Mouse (Mus musculus): Measurements from ENCODE around the gene Spin4. TPM values are rescaled to one million over a fixed set of nuclear protein-coding genes. Genes with fewer than 3 reads are reported as not detected.

The Spin4 gene
- 1 to 10 TPM; 5.0 to 5.4 TPM for total RNA-seq (2021)
- long read RNA-seq, experiment 1, full-length matches to known transcripts: 5 of 5 reads
- long read RNA-seq, experiment 1, partial matches to known transcripts: 0 of 5 reads
- long read RNA-seq, experiment 1, other reads (novel, unspliced or antisense): 0 of 5 reads
- long read RNA-seq, experiment 2, full-length matches to known transcripts: 7 of 7 reads
- long read RNA-seq, experiment 2, partial matches to known transcripts: 0 of 7 reads
- long read RNA-seq, experiment 2, other reads (novel, unspliced or antisense): 0 of 7 reads

- DNase-seq (ENCODE audit: low spot score in 2 of 2): peak; percentile 44 to 74
These were observed at the start of gene Spin4 for GRCm38 (mm10) chrX:95026361-95026892. Gene Spin4, minus strand, starts transcription at chrX:95026682.

DNA sequence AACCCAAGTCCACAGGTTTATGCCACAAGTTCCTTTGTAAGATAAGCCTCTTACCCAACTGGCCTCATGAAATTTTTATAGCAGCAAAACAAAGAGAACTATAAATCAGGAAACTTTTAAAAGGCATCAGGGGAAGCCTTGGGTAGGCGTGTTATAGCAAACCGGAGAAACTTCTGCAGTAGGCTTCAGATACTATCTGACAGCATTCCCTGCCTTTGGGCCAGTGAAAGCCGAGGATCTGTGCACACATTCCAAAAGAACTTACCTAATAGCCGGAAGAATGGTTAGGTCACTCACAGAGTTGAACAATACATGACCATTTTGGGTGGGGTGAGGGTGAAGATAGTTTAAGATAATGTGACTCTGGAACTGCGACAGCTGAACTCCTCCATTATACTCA, 1.4 kb upstream of the Spin4 start:
- DNase-seq (ENCODE audit: low spot score in 2 of 2): no peak

GRCm38 (mm10) chrX:95025779-95026360, 612 bp downstream of the Spin4 start:
- DNase-seq (ENCODE audit: low spot score in 2 of 2): no peak

GRCm38 (mm10) chrX:95012033-95012432, 14.4 kb downstream of the Spin4 start:
- no peak for DNase-seq (ENCODE audit: low spot score in 2 of 2)

- DNase-seq (ENCODE audit: low spot score in 2 of 2): no peak
These were observed 27.6 kb downstream of the Spin4 start for GRCm38 (mm10) chrX:94998845-94999244.

DNA sequence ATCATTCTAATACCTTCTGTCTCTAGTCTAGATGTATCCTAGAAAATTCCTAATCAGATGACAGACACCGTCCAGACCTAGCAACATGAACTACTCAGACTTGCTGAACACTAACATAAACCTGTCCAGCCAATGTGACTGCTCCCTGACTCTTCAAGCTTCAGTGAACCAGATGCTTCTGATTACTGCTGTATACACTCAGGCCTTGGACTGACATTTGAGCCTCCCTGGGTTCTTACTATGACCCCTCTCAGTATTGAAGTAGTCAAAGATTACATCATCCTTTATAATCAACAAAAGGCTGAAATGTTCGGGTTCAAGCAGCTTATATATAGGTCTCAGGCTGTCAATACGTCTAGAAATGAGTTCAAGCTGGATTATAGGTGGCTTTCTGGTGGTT, 32.4 kb downstream of the Spin4 start:
- DNase-seq (ENCODE audit: low spot score in 2 of 2): no peak

- no peak for DNase-seq (ENCODE audit: low spot score in 2 of 2)
These were observed 35.6 kb downstream of the Spin4 start for GRCm38 (mm10) chrX:94990903-94991302.

DNA sequence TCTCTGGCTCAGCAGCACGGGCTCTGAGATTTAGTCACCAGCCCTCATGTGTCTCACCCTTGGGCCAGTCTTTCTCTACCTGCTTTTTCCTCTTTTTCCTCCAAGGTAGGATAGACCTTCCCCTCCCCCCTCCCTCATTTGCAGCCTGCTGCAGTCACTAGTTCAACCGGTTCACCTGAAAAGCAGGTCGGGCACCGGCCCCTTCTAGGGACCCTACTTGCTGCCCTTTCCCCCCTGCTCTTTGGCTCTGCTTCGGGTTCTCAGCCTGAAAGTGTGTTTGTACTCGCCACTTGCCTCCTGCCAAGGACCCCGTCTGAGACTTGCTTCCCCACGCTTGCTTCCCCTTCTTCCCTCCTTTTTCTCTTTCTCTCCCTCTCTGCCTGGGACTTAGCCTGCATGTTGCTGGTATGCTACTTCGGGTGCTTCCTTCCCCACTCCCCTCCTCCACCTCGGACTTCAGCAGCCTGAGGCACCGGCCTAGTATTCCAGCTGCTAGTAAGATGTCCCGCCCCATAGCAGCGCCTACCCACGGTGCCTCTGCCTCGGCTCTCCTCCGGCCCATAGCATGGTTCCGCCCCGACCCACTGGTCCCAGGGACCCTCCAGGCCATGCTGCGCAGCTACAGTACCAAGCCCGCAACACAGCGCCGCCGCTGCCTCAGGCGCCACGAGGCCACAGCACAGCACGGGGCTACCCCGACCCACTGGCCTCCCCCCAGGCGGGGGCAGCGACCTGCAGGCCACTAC, 36.2 kb downstream of the Spin4 start:
- DNase-seq (ENCODE audit: low spot score in 2 of 2): peak in 1 of 2 experiments; percentile 45

Other genes starting within 250 kb of the Spin4 start
- 10 to 100 TPM; 13.6 to 15.2 TPM for gene Arhgef9, start 170.2 kb upstream of the Spin4 start, total RNA-seq (2021)

Data from gastrocnemius, postnatal 4 days (tissue).